Mouse (Mus musculus) limb, embryonic 12.5 days (tissue): ENCODE results near the gene B3gnt2. TPM values are rescaled to one million over a fixed set of nuclear protein-coding genes. Genes with fewer than 3 reads are reported as not detected.
A peak's percentile ranks its signal among the peaks of the same experiment; 100 is the strongest.

Source experiments
- ATAC-seq: fragments of 200-750 bp; cut with Nextera tagmentation; 2 replicates; pipeline ENCODE4 v1.8.0; 2017; ENCODE audit warnings: low read depth, moderate TSS enrichment; ENCODE audit not compliant: insufficient number of reproducible peaks, insufficient read depth, low FRiP score, low TSS enrichment
- H3K27ac ChIP-seq: fragments of 300-500 bp; sonication (generic); 2 replicates; pipeline ENCODE4 v1.5.1; 2016; ENCODE audit warnings: mild to moderate bottlenecking, moderate library complexity
- H3K27me3 ChIP-seq: fragments of 300-500 bp; sonication (generic); 2 replicates; pipeline ENCODE4 v1.6.1; 2016; ENCODE audit warnings: mild to moderate bottlenecking, moderate library complexity
- H3K36me3 ChIP-seq: fragments of 300-500 bp; sonication (generic); 2 replicates; pipeline ENCODE4 v1.6.1; 2016; ENCODE audit warnings: mild to moderate bottlenecking, moderate library complexity
- H3K4me1 ChIP-seq: fragments of 300-500 bp; sonication (generic); replicated peaks from 2 replicates; pipeline ENCODE4 v1.6.1; 2016
- H3K4me2 ChIP-seq: fragments of 300-500 bp; sonication (generic); 2 replicates; pipeline ENCODE4 v1.6.1; 2016; ENCODE audit warnings: mild to moderate bottlenecking, moderate library complexity
- H3K4me3 ChIP-seq: fragments of 300-500 bp; sonication (generic); replicated peaks from 2 replicates; pipeline ENCODE4 v1.5.1; 2016; ENCODE audit warnings: mild to moderate bottlenecking
- H3K9ac ChIP-seq: fragments of 300-500 bp; sonication (generic); replicated peaks from 2 replicates; pipeline ENCODE4 v1.6.1; 2016; ENCODE audit warnings: mild to moderate bottlenecking, moderate library complexity
- H3K9me3 ChIP-seq: fragments of 300-500 bp; sonication (generic); 2 replicates; pipeline ENCODE4 v1.6.1; 2016; ENCODE audit warnings: mild to moderate bottlenecking, moderate library complexity
- WGBS: fragments of 180-500 bp; shearing (Covaris S2); methylation state at CpG from one replicate; pipeline ENCODE4 v1.1.7; 2016; 5-methylcytosine and 5-hydroxymethylcytosine counted together
- polyA plus RNA-seq: library from polyadenylated mRNA; unstranded; fragments of >200 nt; fragmentation: Nextera tagmentation; extraction: Ambion mirVana; gene quantifications from 2 replicates; pipeline ENCODE4 v1.2.1, GENCODE M21; 2016

Gene B3gnt2
- polyA plus RNA-seq, 1 experiment from 2014 or later, result 4.1 TPM

- WGBS, result 60% methylated on average over 7 of the region's 7 CpGs
- no peak overlapping the region for H3K27ac ChIP-seq
- ATAC-seq, result no peak
- H3K9ac ChIP-seq, result no peak overlapping the region
- H3K9me3 ChIP-seq, result no peaks in the 10 kb centered on the region
- H3K36me3 ChIP-seq, result no peaks in the 10 kb centered on the region
- H3K4me2 ChIP-seq, result no peak overlapping the region
- H3K4me3 ChIP-seq, result no peak overlapping the region
- H3K4me1 ChIP-seq, result peaks cover 10% of the 10 kb centered on the region; the same call in 1 of the 2 replicates
- H3K27me3 ChIP-seq, result no peaks in the 10 kb centered on the region
Observed at GRCm38 (mm10) chr11:22871628-22872306, 11.0 kb upstream of the B3gnt2 start.

GRCm38 (mm10) chr11:22868582-22868981, 7.8 kb upstream of the B3gnt2 start:
- no peak for ATAC-seq
- Histone ChIP-seq H3K9ac (no peak overlapping the region), H3K9me3 (no peaks in the 10 kb centered on the region), H3K4me2 (no peak overlapping the region), H3K27ac (no peak overlapping the region), H3K4me1 (peaks cover 10% of the 10 kb centered on the region; the same call in 1 of the 2 replicates), H3K27me3 (peaks cover 9% of the 10 kb centered on the region; the same call in 1 of the 2 replicates), H3K36me3 (no peaks in the 10 kb centered on the region), H3K4me3 (no peak overlapping the region)
- 84% methylated on average over 8 of the region's 8 CpGs for WGBS

GRCm38 (mm10) chr11:22867691-22868090, 6.9 kb upstream of the B3gnt2 start:
- Histone ChIP-seq H3K4me2 (no peak overlapping the region), H3K36me3 (no peaks in the 10 kb centered on the region), H3K9me3 (no peaks in the 10 kb centered on the region), H3K4me1 (peaks cover 8% of the 10 kb centered on the region; the same call in 1 of the 2 replicates), H3K27ac (no peak overlapping the region), H3K9ac (no peak overlapping the region), H3K4me3 (no peak overlapping the region), H3K27me3 (peaks cover 13% of the 10 kb centered on the region)
- WGBS, result 90% methylated on average over 5 of the region's 5 CpGs
- no peak for ATAC-seq

- no peaks in the 10 kb centered on the region for H3K9me3 ChIP-seq
- H3K9ac ChIP-seq, result no peak overlapping the region
- H3K4me1 ChIP-seq, result no peaks in the 10 kb centered on the region
- H3K36me3 ChIP-seq, result no peaks in the 10 kb centered on the region
- ATAC-seq, result no peak
- no peak overlapping the region for H3K4me3 ChIP-seq
- H3K4me2 ChIP-seq, result no peak overlapping the region
- H3K27me3 ChIP-seq, result peaks cover 28% of the 10 kb centered on the region
- WGBS, result 86% methylated on average over 7 of the region's 7 CpGs
- no peak overlapping the region for H3K27ac ChIP-seq
Observed at GRCm38 (mm10) chr11:22865635-22866246, 5.0 kb upstream of the B3gnt2 start.

GRCm38 (mm10) chr11:22864305-22865060, 3.7 kb upstream of the B3gnt2 start:
- WGBS, result 53% methylated on average over 8 of the region's 8 CpGs
- Histone ChIP-seq H3K27ac (no peak overlapping the region), H3K27me3 (peaks cover 35% of the 10 kb centered on the region), H3K9me3 (no peaks in the 10 kb centered on the region), H3K4me3 (no peak overlapping the region), H3K9ac (no peak overlapping the region), H3K4me2 (no peak overlapping the region), H3K4me1 (peaks cover 7% of the 10 kb centered on the region; the same call in 1 of the 2 replicates), H3K36me3 (no peaks in the 10 kb centered on the region)
- no peak for ATAC-seq

GRCm38 (mm10) chr11:22863581-22863980, 2.8 kb upstream of the B3gnt2 start:
- H3K9ac ChIP-seq, result no peak overlapping the region
- no peak for ATAC-seq
- H3K4me2 ChIP-seq, result no peak overlapping the region
- H3K36me3 ChIP-seq, result no peaks in the 10 kb centered on the region
- H3K4me3 ChIP-seq, result no peak overlapping the region
- H3K27me3 ChIP-seq, result peaks cover 42% of the 10 kb centered on the region
- no peaks in the 10 kb centered on the region for H3K9me3 ChIP-seq
- peaks cover 11% of the 10 kb centered on the region for H3K4me1 ChIP-seq
- no peak overlapping the region for H3K27ac ChIP-seq
- WGBS, result 53% methylated on average over 4 of the region's 4 CpGs

GRCm38 (mm10) chr11:22861315-22861714, 554 bp upstream of the B3gnt2 start:
- no peak overlapping the region for H3K9ac ChIP-seq
- no peak for ATAC-seq
- H3K4me2 ChIP-seq, result no peak overlapping the region
- peaks cover 63% of the 10 kb centered on the region for H3K27me3 ChIP-seq
- 70% methylated on average over 4 of the region's 4 CpGs for WGBS
- H3K36me3 ChIP-seq, result no peaks in the 10 kb centered on the region
- no peak overlapping the region for H3K27ac ChIP-seq
- no peaks in the 10 kb centered on the region for H3K9me3 ChIP-seq
- no peak overlapping the region for H3K4me3 ChIP-seq
- H3K4me1 ChIP-seq, result peaks cover 20% of the 10 kb centered on the region

GRCm38 (mm10) chr11:22859633-22860334, 977 bp downstream of the B3gnt2 start:
- H3K4me2 ChIP-seq, result peak overlapping the region; percentile 98
- H3K27ac ChIP-seq, result no peak overlapping the region
- peak overlapping the region; percentile 73 for H3K4me3 ChIP-seq
- no peaks in the 10 kb centered on the region for H3K36me3 ChIP-seq
- peaks cover 20% of the 10 kb centered on the region for H3K4me1 ChIP-seq
- H3K27me3 ChIP-seq, result peaks cover 60% of the 10 kb centered on the region
- ATAC-seq, result peak; percentile 87
- H3K9ac ChIP-seq, result peak overlapping the region; percentile 71
- no peaks in the 10 kb centered on the region for H3K9me3 ChIP-seq
- WGBS, result under 1% methylated on average over 54 of the region's 55 CpGs

GRCm38 (mm10) chr11:22859301-22859632, 1.5 kb downstream of the B3gnt2 start:
- Histone ChIP-seq H3K9ac (peak overlapping the region; percentile 71), H3K27ac (no peak overlapping the region), H3K9me3 (no peaks in the 10 kb centered on the region), H3K36me3 (no peaks in the 10 kb centered on the region), H3K4me2 (peak overlapping the region; percentile 98), H3K4me3 (peak overlapping the region; percentile 73), H3K4me1 (peaks cover 20% of the 10 kb centered on the region), H3K27me3 (peaks cover 55% of the 10 kb centered on the region)
- WGBS, result 0% methylated on average over 40 of the region's 41 CpGs
- no peak; the same call in 1 of the 2 replicates for ATAC-seq

GRCm38 (mm10) chr11:22858441-22859300, 2.1 kb downstream of the B3gnt2 start:
- Histone ChIP-seq H3K4me1 (peaks cover 20% of the 10 kb centered on the region), H3K4me2 (peak overlapping the region; percentile 98), H3K9me3 (no peaks in the 10 kb centered on the region), H3K4me3 (peak overlapping the region; percentile 73), H3K9ac (peak overlapping the region; percentile 71), H3K27ac (no peak overlapping the region), H3K36me3 (no peaks in the 10 kb centered on the region), H3K27me3 (peaks cover 54% of the 10 kb centered on the region)
- 2% methylated on average over 50 of the region's 50 CpGs for WGBS
- ATAC-seq, result peak; percentile 18; the same call in 1 of the 2 replicates
